Mouse (Mus musculus) kidney, adult 9 months (tissue): Measurements from ENCODE around the gene Ssu2.

Experiments used
- DNase-seq: peaks from one replicate; pipeline ENCODE4 v3.0.0; 2022

Ssu2 gene

DNA sequence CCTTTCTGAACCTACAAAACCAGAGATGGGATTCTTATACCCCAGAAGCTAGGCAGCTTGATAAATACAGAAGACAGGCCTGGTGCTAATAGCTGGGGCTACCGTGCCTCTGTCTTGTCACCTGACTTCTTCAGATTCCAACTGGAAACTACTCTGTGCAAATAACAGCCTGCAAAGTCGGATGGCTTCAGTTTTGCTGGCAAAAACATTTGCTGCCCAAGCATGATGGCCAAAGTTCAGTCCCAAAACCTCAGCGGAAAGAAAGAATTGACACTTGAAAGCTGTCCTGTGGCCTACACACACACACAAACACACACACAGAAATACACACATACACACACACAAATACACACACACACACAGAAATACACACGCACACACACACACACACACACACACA is 48.8 kb downstream of the Ssu2 start:
- DNase-seq, result peak; percentile 53

DNA sequence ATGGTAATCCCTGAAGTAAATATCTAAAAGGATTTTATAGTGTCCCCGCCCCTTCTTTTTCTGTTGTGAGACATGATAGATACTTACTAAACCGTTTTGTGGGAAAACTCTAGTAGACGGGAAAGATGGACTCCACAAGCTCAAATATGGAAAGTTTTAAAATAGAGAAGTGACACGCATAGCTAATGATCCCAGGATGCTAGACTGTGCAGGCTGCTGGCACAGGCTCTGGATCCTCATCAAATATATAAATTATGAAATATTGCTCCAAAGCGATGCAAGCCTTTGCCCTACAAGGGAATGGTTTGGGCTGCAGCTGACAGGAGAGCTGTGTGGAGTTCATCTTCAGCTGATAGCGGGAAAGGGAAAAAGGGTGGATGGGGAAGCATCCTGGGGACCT is 50.2 kb downstream of the Ssu2 start:
- no peak for DNase-seq

DNA sequence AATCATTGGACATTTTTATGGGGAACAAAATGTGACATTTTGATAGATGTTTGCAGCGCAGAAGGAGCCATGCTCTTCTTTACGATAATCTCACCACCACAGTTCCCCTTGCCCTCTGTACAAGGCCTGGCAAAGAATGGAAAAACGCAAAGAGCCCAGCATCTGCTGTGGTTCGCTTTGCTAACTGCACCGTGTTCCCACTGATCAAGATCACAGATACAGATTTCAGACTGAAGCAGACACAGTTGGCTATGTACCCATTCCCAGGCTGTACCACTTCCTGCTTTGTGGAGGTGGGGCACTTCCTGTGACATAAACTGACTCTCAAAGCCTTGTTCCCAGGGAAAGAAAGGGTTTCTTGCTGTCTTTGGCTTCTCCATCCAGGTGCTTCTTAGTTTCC is 53.9 kb downstream of the Ssu2 start:
- DNase-seq, result no peak

DNA sequence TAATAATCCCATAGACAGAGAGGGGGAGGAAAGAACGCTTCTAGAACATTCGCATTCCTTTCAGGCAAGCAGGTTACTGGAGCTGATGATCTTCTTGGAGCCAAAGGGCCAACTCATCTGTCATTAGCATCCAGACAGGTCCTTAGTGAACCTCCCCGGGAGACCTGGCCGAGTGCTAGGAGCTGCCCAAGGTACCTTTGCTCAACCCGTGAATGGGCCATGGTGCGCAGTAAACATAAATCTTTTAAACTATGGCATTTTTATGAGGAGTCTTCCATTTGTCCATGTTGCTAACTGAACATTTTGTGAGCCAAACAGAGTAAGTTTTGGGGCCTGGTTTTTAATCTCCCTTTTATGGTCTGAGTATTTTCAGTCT is 56.6 kb downstream of the Ssu2 start:
- DNase-seq, result no peak

- DNase-seq, result no peak
Measured at GRCm38 (mm10) chr6:112330520-112331222, 57.2 kb downstream of the Ssu2 start.

- DNase-seq, result peak; percentile 62
Measured at GRCm38 (mm10) chr6:112327793-112328192, 60.0 kb downstream of the Ssu2 start.

DNA sequence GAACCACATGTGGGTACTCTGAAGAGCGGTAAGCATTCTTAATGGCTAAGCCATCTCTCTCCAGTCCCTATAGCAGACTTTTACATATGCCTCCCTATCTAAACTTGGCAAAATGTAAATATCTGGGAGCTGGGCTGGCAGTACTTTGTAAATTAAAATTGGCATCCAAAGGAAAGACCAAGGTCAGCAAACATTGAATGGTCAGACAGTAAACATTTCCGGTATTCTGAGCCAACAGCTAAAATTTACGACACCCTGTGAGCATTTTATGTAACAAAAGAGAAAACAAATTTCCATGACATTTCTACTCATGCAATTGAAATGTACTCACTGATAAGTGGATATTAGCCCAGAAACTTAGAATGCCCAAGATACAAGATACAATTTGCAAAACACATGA is 62.6 kb downstream of the Ssu2 start:
- DNase-seq, result peak; percentile 52

DNA sequence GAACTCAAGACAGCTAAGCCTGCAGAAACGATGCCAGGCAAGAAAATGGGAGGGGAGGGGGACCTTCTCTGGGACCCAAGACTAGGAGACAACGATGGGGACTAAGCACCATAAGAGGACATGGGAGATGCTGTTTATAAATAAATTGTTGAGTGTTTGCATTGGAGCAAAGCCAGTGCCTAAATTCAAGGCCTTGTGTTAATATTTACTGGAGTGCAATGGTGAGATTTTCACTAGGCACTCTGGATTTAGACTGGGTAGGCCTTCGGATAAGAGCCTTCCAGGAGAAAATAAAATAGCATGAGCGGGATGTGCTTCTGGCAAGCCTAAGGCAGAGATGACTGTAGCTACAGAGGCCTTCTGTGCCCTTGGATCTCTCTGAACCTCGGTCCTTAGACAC is 64.9 kb downstream of the Ssu2 start:
- no peak for DNase-seq

DNA sequence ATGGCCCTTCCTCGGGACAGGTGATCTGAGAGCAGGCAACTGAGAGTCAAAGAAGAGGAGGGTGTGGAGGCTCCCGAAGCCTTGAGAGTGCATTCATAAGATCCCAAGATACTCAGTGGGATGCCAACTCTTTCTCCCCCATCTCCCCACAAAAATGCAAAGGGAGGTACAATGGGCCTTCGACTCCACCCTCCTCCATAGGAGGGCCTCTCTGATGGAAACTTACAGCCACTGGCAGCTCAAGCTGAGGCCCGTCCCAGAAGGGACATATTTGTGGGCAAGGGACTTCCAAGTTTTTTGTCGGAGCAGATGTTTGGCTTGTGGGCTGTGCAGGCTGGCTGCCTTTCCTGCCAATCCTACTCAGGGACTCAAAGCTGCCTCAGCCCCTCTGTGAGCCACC is 67.1 kb downstream of the Ssu2 start:
- DNase-seq, result no peak

- DNase-seq, result no peak
Measured at GRCm38 (mm10) chr6:112319449-112319848, 68.4 kb downstream of the Ssu2 start.

- DNase-seq, result no peak
Measured at GRCm38 (mm10) chr6:112311385-112311784, 76.4 kb downstream of the Ssu2 start.

- DNase-seq, result no peak
Measured at GRCm38 (mm10) chr6:112309330-112309938, 78.4 kb downstream of the Ssu2 start.
